Mouse (Mus musculus) liver, embryonic 15.5 days (tissue): ENCODE measurements around the gene Epb41l2. TPM values are rescaled to one million over a fixed set of nuclear protein-coding genes. Genes with fewer than 3 reads are reported as not detected.

ENCODE experiments used
- ATAC-seq: fragments of 200-750 bp; cut with Nextera tagmentation; 2 replicates; pipeline ENCODE4 v1.8.0; 2017; ENCODE audit warnings: moderate number of reproducible peaks, mild to moderate bottlenecking, moderate library complexity; ENCODE audit not compliant: insufficient read depth
- H3K27ac ChIP-seq: fragments of 300-500 bp; sonication (generic); replicated peaks from 2 replicates; pipeline ENCODE4 v1.5.1; 2015; ENCODE audit warnings: mild to moderate bottlenecking, inconsistent platforms
- H3K27me3 ChIP-seq: fragments of 300-500 bp; sonication (generic); 2 replicates; pipeline ENCODE4 v1.6.1; 2015; ENCODE audit warnings: mild to moderate bottlenecking, inconsistent platforms
- H3K36me3 ChIP-seq: fragments of 300-500 bp; sonication (generic); replicated peaks from 2 replicates; pipeline ENCODE4 v1.6.1; 2015; ENCODE audit warnings: moderate library complexity, mild to moderate bottlenecking, inconsistent platforms
- H3K4me1 ChIP-seq: fragments of 300-500 bp; sonication (generic); replicated peaks from 2 replicates; pipeline ENCODE4 v1.6.1; 2015; ENCODE audit warnings: inconsistent platforms
- H3K4me2 ChIP-seq: fragments of 300-500 bp; sonication (generic); 2 replicates; pipeline ENCODE4 v1.6.1; 2015; ENCODE audit warnings: moderate library complexity, mild to moderate bottlenecking, inconsistent platforms
- H3K4me3 ChIP-seq: fragments of 300-500 bp; sonication (generic); replicated peaks from 2 replicates; pipeline ENCODE4 v1.5.1; 2015; ENCODE audit warnings: mild to moderate bottlenecking, inconsistent platforms
- H3K9ac ChIP-seq: fragments of 300-500 bp; sonication (generic); 2 replicates; pipeline ENCODE4 v1.6.1; 2015; ENCODE audit warnings: moderate library complexity, mild to moderate bottlenecking, inconsistent platforms
- H3K9me3 ChIP-seq: fragments of 300-500 bp; sonication (generic); replicated peaks from 2 replicates; pipeline ENCODE4 v1.6.1; 2016; ENCODE audit warnings: inconsistent platforms
- WGBS: fragments of 180-500 bp; shearing (Covaris S2); methylation state at CpG from one replicate; pipeline ENCODE4 v1.1.7; 2015; ENCODE audit warnings: mixed read lengths; ENCODE audit not compliant: insufficient replicate concordance; 5-methylcytosine and 5-hydroxymethylcytosine counted together
- polyA plus RNA-seq: library from polyadenylated mRNA; unstranded; fragments of >200 nt; fragmentation: Nextera tagmentation; extraction: Ambion mirVana; gene quantifications from 2 replicates; pipeline ENCODE4 v1.2.1, GENCODE M21; 2015

The Epb41l2 gene
- polyA plus RNA-seq, 1 experiment from 2014 or later = 9.7 TPM

- Histone ChIP-seq H3K36me3 (no peaks in the 10 kb centered on the region), H3K27me3 (no peaks in the 10 kb centered on the region), H3K9ac (no peak overlapping the region), H3K4me3 (no peak overlapping the region), H3K4me1 (no peaks in the 10 kb centered on the region), H3K9me3 (no peaks in the 10 kb centered on the region), H3K4me2 (0 out of 2 replicates have a peak overlapping the region, but pooled peaks have one; percentile 13), H3K27ac (peak overlapping the region; percentile 38; the same call in 1 of the 2 replicates)
- 71% methylated on average over 6 of the region's 6 CpGs for WGBS
- no peak for ATAC-seq
These were observed 177.0 kb downstream of the Epb41l2 start for GRCm38 (mm10) chr10:25536621-25537020.

DNA sequence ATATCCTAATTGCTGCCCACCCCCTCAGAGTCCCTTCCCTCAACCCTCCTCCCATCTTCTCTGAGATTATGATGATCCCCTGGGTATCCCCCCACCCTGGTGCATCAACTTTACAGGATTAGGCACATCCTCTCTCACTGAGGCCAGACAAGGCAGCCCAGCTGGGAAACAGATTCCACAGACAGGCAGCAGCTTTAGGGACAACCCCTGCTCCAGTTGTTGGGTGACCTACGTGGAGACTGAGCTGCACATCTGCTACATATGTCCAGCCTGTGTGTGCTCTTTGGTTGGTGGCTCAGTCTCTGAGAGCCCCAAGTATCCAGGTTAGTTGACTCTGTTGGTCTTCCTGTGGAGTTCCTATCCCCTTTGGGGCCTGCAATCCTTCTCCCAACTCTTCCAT is 179.1 kb downstream of the Epb41l2 start:
- no peak overlapping the region for H3K4me3 ChIP-seq
- no peaks in the 10 kb centered on the region for H3K4me1 ChIP-seq
- ATAC-seq = no peak
- H3K27ac ChIP-seq = peak overlapping the region; percentile 66; the same call in 1 of the 2 replicates
- H3K36me3 ChIP-seq = no peaks in the 10 kb centered on the region
- H3K4me2 ChIP-seq = no peak overlapping the region
- H3K9me3 ChIP-seq = no peaks in the 10 kb centered on the region
- 41% methylated on average over 1 of the region's 1 CpGs for WGBS
- no peaks in the 10 kb centered on the region for H3K27me3 ChIP-seq
- no peak overlapping the region for H3K9ac ChIP-seq

DNA sequence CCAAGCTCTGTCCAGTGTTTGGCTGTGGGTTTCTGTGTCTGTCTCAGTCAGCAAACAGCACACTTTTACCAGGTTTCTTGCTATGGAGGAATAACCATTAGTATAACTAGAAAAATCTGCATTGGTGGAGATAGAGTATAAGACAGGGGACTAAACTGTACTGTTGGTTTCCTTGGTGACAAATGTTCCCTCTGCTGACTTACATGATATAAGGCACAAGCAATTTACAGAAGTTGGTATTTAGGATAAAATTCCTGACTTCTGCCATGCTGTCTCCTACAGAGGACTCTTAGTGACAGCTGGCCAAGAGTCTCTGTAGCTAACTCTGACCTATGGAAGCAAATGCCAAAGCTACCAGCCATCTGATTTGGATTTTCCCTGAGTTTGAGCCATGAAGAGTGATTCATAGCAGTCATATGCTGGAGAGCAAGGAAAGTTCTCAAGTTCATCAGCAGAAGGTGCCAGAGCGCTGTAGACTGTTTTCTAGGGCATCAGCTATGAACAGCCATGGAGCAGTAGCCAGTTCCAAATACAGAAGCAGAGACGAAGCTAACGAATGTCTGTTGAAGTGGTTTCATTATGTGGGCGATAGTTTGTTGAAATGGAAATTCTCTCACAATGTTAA is 179.7 kb downstream of the Epb41l2 start:
- WGBS = 70% methylated on average over 4 of the region's 4 CpGs

GRCm38 (mm10) chr10:25539771-25540168 is 180.2 kb downstream of the Epb41l2 start:
- Histone ChIP-seq H3K27me3 (no peaks in the 10 kb centered on the region), H3K4me2 (0 out of 2 replicates have a peak overlapping the region, but pooled peaks have one; percentile 15), H3K9me3 (no peaks in the 10 kb centered on the region), H3K4me3 (no peak overlapping the region), H3K27ac (peak overlapping the region; percentile 66; the same call in 1 of the 2 replicates), H3K36me3 (no peaks in the 10 kb centered on the region), H3K4me1 (no peaks in the 10 kb centered on the region), H3K9ac (no peak overlapping the region)
- ATAC-seq = peak; percentile 63
- WGBS = 70% methylated on average over 6 of the region's 6 CpGs

More for the DNA sequence above, 179.7 kb downstream of the Epb41l2 start:
- ATAC-seq = no peak
- Histone ChIP-seq H3K4me1 (no peaks in the 10 kb centered on the region), H3K27ac (peak overlapping the region; percentile 66), H3K9ac (no peak overlapping the region), H3K27me3 (no peaks in the 10 kb centered on the region), H3K4me2 (0 out of 2 replicates have a peak overlapping the region, but pooled peaks have one; percentile 15), H3K4me3 (no peak overlapping the region), H3K36me3 (no peaks in the 10 kb centered on the region), H3K9me3 (no peaks in the 10 kb centered on the region)

DNA sequence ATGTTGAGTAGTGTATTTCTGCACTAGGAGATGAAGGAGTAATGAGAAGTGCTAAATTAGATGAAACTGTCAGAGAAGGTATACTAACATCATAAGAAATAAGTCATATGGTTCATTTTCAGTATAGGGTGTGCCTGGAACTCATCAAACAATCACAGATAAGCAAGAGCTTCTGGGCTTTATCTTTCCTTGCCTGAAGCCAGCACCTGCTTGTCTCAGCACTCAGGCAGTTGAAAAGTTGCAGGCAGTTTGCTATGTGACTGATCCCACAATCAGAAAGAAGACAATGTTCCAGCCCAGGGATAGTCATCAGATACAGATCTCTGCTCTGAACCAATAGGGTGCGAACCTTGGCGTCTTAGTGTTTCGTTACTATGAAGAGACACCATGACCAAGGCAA is 181.5 kb downstream of the Epb41l2 start:
- no peaks in the 10 kb centered on the region for H3K36me3 ChIP-seq
- H3K9ac ChIP-seq = no peak overlapping the region
- no peak overlapping the region for H3K27ac ChIP-seq
- H3K27me3 ChIP-seq = no peaks in the 10 kb centered on the region
- no peak overlapping the region for H3K4me3 ChIP-seq
- no peaks in the 10 kb centered on the region for H3K4me1 ChIP-seq
- H3K4me2 ChIP-seq = no peak overlapping the region
- ATAC-seq = no peak
- 79% methylated on average over 3 of the region's 3 CpGs for WGBS
- H3K9me3 ChIP-seq = no peaks in the 10 kb centered on the region

- H3K4me1 ChIP-seq = no peaks in the 10 kb centered on the region
- no peak overlapping the region for H3K27ac ChIP-seq
- ATAC-seq = no peak
- no peaks in the 10 kb centered on the region for H3K36me3 ChIP-seq
- H3K27me3 ChIP-seq = no peaks in the 10 kb centered on the region
- H3K4me3 ChIP-seq = no peak overlapping the region
- 62% methylated on average over 4 of the region's 4 CpGs for WGBS
- H3K9ac ChIP-seq = no peak overlapping the region
- no peaks in the 10 kb centered on the region for H3K9me3 ChIP-seq
- H3K4me2 ChIP-seq = no peak overlapping the region
These were observed 193.3 kb downstream of the Epb41l2 start for GRCm38 (mm10) chr10:25552936-25553335.

- H3K36me3 ChIP-seq = no peaks in the 10 kb centered on the region
- no peaks in the 10 kb centered on the region for H3K4me1 ChIP-seq
- H3K9me3 ChIP-seq = no peaks in the 10 kb centered on the region
- 66% methylated on average over 9 of the region's 9 CpGs for WGBS
- no peak overlapping the region for H3K4me3 ChIP-seq
- no peak overlapping the region for H3K4me2 ChIP-seq
- H3K27ac ChIP-seq = no peak overlapping the region
- no peaks in the 10 kb centered on the region for H3K27me3 ChIP-seq
- ATAC-seq = no peak
- H3K9ac ChIP-seq = no peak overlapping the region
These were observed 212.0 kb downstream of the Epb41l2 start for GRCm38 (mm10) chr10:25571319-25572240.

Other genes starting within 250 kb of the Epb41l2 start
- 17.8 and 22.2 TPM in 2 replicates for gene Akap7, start 51.9 kb upstream of the Epb41l2 start, polyA plus RNA-seq
- 22.3 and 23.6 TPM in 2 replicates for gene Smlr1, start 176.5 kb downstream of the Epb41l2 start, polyA plus RNA-seq